Mouse (Mus musculus): Measurements from ENCODE around the gene Samm50.

- TF ChIP-seq CTCF (IDR thresholded peaks at IDR 0.05; ENCODE audit: insufficient read depth, low read depth, low read length) = no peak
- no peak for TF ChIP-seq POLR2A (IDR thresholded peaks at IDR 0.05; ENCODE audit: insufficient read depth, low read depth, low read length)
Observed at GRCm38 (mm10) chr15:84252645-84253044, 60.6 kb downstream of the Samm50 start.
